Mouse (Mus musculus) ES-E14 (cell line): ENCODE data around the gene Odf3l1. TPM values are rescaled to one million over a fixed set of nuclear protein-coding genes. Genes with fewer than 3 reads are reported as not detected.
"Not testable (repeated sequence)": the region's sequence is repeated elsewhere in the genome, so short reads cannot be mapped to it uniquely, and the experiment has no call there.

Source experiments
- DNase-seq: peaks from one replicate; pipeline ENCODE4 v3.0.0-alpha.2; 2013; ENCODE audit warnings: low read depth, low spot score
- H3K27ac ChIP-seq: 2 replicates; pipeline ENCODE4 v1.5.1; 2012; ENCODE audit warnings: low read depth, mild to moderate bottlenecking, low read length, moderate library complexity, mixed read lengths; ENCODE audit not compliant: poor library complexity, insufficient read depth, severe bottlenecking
- H3K36me3 ChIP-seq: 2 replicates; pipeline ENCODE4 v1.6.1; 2012; ENCODE audit warnings: mild to moderate bottlenecking, low read length, moderate library complexity, mixed read lengths; ENCODE audit not compliant: control insufficient read depth, poor library complexity, insufficient read depth, severe bottlenecking
- H3K4me1 ChIP-seq, 2 experiments: fragments of 150-350 bp in 1 of 2; sonication (generic) in 1 of 2; 2 replicates each; pipeline ENCODE4 v1.6.1; 2012; ENCODE audit warnings: low read length in 2 of 2, mild to moderate bottlenecking in 1 of 2, mixed read lengths in 1 of 2; ENCODE audit not compliant: control insufficient read depth in 2 of 2, insufficient read depth in 2 of 2, poor library complexity in 1 of 2
- H3K4me3 ChIP-seq, 2 experiments: fragments of 150-350 bp in 1 of 2; sonication (generic) in 1 of 2; 2 replicates each; pipeline ENCODE4 v1.5.1; 2012; ENCODE audit warnings: low read length in 2 of 2, low read depth in 1 of 2, mild to moderate bottlenecking in 1 of 2, mixed read lengths in 1 of 2; ENCODE audit not compliant: insufficient read depth in 1 of 2, poor library complexity in 1 of 2, severe bottlenecking in 1 of 2
- H3K9ac ChIP-seq: 2 replicates; pipeline ENCODE4 v1.6.1; 2012; ENCODE audit warnings: low read depth, mild to moderate bottlenecking, low read length, mixed read lengths; ENCODE audit not compliant: poor library complexity, insufficient read depth, severe bottlenecking
- H3K9me3 ChIP-seq: fragments of 150-350 bp; sonication (generic); 2 replicates; pipeline ENCODE4 v1.6.1; 2012; ENCODE audit warnings: low read depth, mild to moderate bottlenecking, low read length; ENCODE audit not compliant: control insufficient read depth, insufficient read depth
- CHD2 ChIP-seq: IDR thresholded peaks from 2 replicates; pipeline ENCODE4 v1.6.1; 2014; ENCODE audit warnings: mild to moderate bottlenecking, low read depth, low read length, inconsistent platforms
- HCFC1 ChIP-seq: IDR thresholded peaks from 2 replicates; pipeline ENCODE4 v1.6.1; 2012; ENCODE audit warnings: low read length, inconsistent platforms, borderline replicate concordance; ENCODE audit not compliant: insufficient read depth
- MAFK ChIP-seq: IDR thresholded peaks from 2 replicates; pipeline ENCODE4 v1.6.1; 2014; ENCODE audit warnings: mild to moderate bottlenecking, low read depth, low read length, inconsistent platforms; ENCODE audit not compliant: insufficient read depth
- ZC3H11A ChIP-seq: IDR thresholded peaks from 2 replicates; pipeline ENCODE4 v1.6.1; 2012; ENCODE audit warnings: low read depth, mild to moderate bottlenecking, inconsistent platforms, low read length, borderline replicate concordance
- ZNF384 ChIP-seq: IDR thresholded peaks from 2 replicates; pipeline ENCODE4 v1.6.1; 2012; ENCODE audit warnings: low read depth, low read length, inconsistent platforms
- in situ Hi-C, 2 experiments: fragments of 600-800 bp; cut with MboI; formaldehyde crosslinking; loops; one replicate each; pipeline ENCODE4 v1.15.1; 2025; ENCODE audit warnings: low sequenced_read_pairs in 2 of 2, inconsistent platforms in 1 of 2; ENCODE audit not compliant: unreplicated experiment in 2 of 2
- total RNA-seq: library from RNA; depleted of rRNA; stranded (reverse); fragments of 300-350 nt; gene quantifications from 2 replicates; pipeline ENCODE4 v1.2.3, GENCODE M21; 2012; rRNA removed

Gene Odf3l1
- not detected in 2 replicates for total RNA-seq

DNA sequence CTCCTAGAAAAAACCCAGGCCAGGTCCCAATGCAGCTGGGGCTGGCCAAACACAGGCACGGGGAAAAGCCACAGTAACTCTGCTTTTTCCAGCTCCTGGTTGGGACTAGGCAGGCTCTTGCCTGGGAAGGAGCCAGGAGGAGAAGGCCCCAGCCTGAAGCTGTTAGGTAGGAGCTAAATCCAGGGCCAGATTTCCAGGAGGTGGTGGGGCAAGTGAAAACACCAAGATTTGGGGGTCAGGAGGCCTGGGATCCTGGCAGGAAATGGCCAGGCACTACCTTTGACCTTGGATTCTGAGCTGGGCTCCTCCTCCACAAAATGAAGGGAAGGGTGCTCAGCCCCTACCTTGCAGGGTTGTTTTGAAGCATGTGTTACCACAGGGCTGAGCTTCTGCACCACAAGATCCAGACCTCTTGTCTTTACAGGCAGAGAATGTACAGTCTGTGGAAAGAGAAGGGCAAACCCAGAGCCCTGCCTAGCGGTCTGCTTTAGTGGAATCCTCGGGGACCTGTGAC lies at the start of gene Odf3l1:
Odf3l1 (minus strand) TSS at position 464 of the 514 bp plus-strand sequence.
- H3K4me1 ChIP-seq, result peaks cover 6 to 15% of the 10 kb centered on the region in 2 experiments
- H3K9ac ChIP-seq, result no peak within 1 kb of the TSS
- TF ChIP-seq ZC3H11A, result no peak
- no peak for TF ChIP-seq ZNF384
- no peak for TF ChIP-seq MAFK
- peak within 1 kb of the TSS; percentile 3 to 40; a peak in 2 of 4 replicates for H3K4me3 ChIP-seq
- no peaks in the 10 kb centered on the region for H3K9me3 ChIP-seq
- in situ Hi-C loops, result no loop called here
- no peaks in the 10 kb centered on the region for H3K36me3 ChIP-seq
- no peak for DNase-seq
- no peak within 1 kb of the TSS for H3K27ac ChIP-seq

DNA sequence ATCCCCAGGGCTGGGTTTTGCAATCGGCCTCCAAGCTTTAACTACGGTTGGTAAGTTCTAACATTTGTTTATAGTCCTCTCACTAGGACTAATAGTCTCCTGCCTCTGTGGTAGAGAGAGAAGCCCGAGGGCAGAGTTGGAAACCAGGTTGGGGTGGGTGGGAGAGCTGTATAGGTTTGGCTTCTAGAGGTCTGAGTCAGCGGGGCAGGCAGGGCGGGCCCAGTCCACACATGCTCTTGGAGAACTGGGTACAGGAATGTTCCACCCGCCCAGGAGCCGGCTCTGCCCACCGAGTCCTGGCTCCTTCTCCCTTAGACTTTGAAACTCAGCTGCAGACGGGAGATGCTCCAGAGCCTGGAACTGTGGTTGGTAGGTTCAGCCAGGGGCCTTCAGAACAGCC lies 49.5 kb upstream of the Odf3l1 start:
- TF ChIP-seq CHD2 (no peak), MAFK (no peak), ZNF384 (no peak), ZC3H11A (no peak), HCFC1 (no peak)
- H3K4me1 ChIP-seq, result peaks cover 4 to 32% of the 10 kb centered on the region in 2 experiments; a peak in 2 of 4 replicates
- H3K27ac ChIP-seq, result no peak overlapping the region
- in situ Hi-C loops, result no loop called here
- no peak overlapping the region for H3K9ac ChIP-seq
- H3K4me3 ChIP-seq, result no peak overlapping the region
- H3K36me3 ChIP-seq, result no peaks in the 10 kb centered on the region
- DNase-seq, result no peak
- no peaks in the 10 kb centered on the region for H3K9me3 ChIP-seq

DNA sequence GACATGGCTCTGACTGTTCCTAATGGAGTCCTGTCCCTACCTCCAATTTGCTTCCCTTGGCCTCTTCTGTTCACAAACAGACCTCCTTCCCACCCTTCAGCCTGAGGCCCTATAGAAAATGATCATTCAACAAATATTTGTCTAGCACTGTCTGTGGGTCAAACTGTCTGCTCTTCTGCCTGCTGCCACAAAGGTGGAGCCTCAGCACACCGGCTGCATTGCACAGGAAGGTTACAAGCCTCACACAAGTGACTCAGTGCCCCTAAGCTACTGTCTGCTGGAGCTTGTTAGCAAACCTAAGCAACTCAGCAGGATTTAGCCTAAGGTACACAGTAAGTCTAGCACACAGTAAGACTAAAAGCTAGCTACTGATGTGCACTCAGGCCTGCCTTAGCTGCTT lies 46.5 kb upstream of the Odf3l1 start:
- peaks cover 1 to 26% of the 10 kb centered on the region in 2 experiments; a peak in 2 of 4 replicates for H3K4me1 ChIP-seq
- TF ChIP-seq ZC3H11A (no peak), CHD2 (no peak), ZNF384 (no peak), HCFC1 (no peak), MAFK (no peak)
- no peaks in the 10 kb centered on the region for H3K9me3 ChIP-seq
- no peak overlapping the region for H3K9ac ChIP-seq
- H3K4me3 ChIP-seq, result no peak overlapping the region
- no peak for DNase-seq
- H3K27ac ChIP-seq, result no peak overlapping the region
- in situ Hi-C loops, result no loop called here
- H3K36me3 ChIP-seq, result no peaks in the 10 kb centered on the region

DNA sequence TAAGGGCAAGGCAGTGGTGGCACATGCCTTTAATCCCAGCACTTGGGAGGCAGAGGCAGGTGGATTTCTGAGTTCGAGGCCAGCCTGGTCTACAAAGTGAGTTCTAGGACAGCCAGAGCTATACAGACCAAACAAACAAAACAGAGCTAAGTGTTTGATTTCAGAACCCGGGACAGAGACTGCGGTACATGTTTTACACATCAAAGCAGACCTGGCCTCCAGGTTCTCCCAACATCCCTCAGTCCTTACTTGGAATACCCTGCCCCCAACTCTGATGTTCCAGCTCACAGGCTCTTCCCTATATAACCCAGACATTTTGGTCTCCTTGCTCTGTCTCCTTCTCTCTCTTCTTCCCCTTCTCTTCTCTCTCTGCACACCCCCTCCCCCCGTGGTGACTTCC lies 45.5 kb upstream of the Odf3l1 start:
- H3K9ac ChIP-seq, H3K4me3 ChIP-seq, in situ Hi-C loops, H3K9me3 ChIP-seq, H3K36me3 ChIP-seq, H3K27ac ChIP-seq: not testable (repeated sequence)
- DNase-seq, result peak; percentile 37
- peaks cover 1 to 24% of the 10 kb centered on the region in 2 experiments; a peak in 2 of 4 replicates for H3K4me1 ChIP-seq

DNA sequence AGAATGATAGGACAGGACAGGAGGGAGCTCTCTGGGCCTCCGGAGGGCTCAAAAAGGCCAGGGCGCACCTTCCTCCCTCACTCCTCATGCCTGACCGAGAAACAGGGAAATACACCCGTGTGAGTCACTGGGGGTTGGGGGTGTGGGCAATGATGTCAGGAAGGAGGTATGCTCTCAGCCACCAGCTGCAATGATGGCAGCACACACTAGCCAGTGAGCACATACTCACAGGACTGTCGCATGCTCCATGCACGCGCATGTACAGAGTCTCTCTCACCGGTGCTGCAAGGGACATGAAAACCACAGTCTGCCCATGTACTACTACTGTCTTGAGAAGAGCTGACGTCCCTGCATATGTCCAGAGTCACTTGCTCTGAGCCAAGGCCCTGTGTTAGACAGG lies 43.1 kb upstream of the Odf3l1 start:
- no peak for TF ChIP-seq ZC3H11A
- TF ChIP-seq CHD2, result no peak
- no peak for TF ChIP-seq MAFK
- no peak for TF ChIP-seq HCFC1
- no peak for TF ChIP-seq ZNF384

More for the DNA sequence above, 43.1 kb upstream of the Odf3l1 start:
- Histone ChIP-seq H3K9ac (no peak overlapping the region), H3K4me3 (no peak overlapping the region), H3K27ac (peak overlapping the region; percentile 7; the same call in 1 of the 2 replicates), H3K36me3 (no peaks in the 10 kb centered on the region), H3K4me1 (peaks cover 1 to 17% of the 10 kb centered on the region in 2 experiments; a peak in 2 of 4 replicates), H3K9me3 (no peaks in the 10 kb centered on the region)
- in situ Hi-C loops, result no loop called here
- DNase-seq, result no peak
